Mouse (Mus musculus): ENCODE data around the gene Lmln. TPM values are rescaled to one million over a fixed set of nuclear protein-coding genes. Genes with fewer than 3 reads are reported as not detected.
"Not testable (repeated sequence)": the region's sequence is repeated elsewhere in the genome, so short reads cannot be mapped to it uniquely, and the experiment has no call there.

Gene Lmln
- polyA plus RNA-seq, 1 experiment from 2014 or later = 3.9 TPM

DNA sequence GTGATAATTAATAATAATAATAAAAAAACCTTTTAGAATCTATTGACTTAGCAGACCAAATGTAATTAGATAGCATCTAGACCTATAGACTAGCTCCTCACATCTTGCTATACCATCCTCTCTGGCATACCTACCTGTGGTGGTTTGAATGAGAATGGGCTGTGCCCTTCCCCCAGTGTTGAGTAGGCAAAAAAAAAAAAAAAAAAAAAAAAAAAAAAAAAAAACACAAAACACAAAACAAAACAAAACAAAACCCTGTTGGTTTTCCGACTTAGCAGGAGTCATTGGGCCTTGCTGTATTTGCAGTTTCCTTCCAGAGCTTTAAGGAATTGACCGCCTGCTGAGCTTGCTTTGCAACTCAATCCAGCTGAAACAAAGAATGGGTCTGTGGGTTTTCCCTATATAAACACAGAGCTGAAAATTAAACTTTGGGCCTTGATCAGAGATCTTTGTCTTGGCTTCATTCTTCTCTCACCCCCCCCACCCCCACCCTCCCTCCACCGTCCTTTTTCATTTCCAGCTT lies 79.5 kb downstream of the Lmln start:
- no peak overlapping the region for H3K27ac ChIP-seq
- no peaks in the 10 kb centered on the region for H3K27me3 ChIP-seq
- no peak overlapping the region for H3K4me3 ChIP-seq
- ATAC-seq (ENCODE audit: insufficient number of reproducible peaks, insufficient read depth, low FRiP score, low TSS enrichment, low read depth) = no peak
- no peak overlapping the region for H3K9ac ChIP-seq
- H3K9me3 ChIP-seq = no peaks in the 10 kb centered on the region
- no peaks in the 10 kb centered on the region for H3K4me1 ChIP-seq
- no peaks in the 10 kb centered on the region for H3K36me3 ChIP-seq
- H3K4me2 ChIP-seq = no peak overlapping the region
- 45% methylated on average over 3 of the region's 3 CpGs for WGBS

GRCm38 (mm10) chr16:33143452-33143851 lies 81.1 kb downstream of the Lmln start:
- ATAC-seq (ENCODE audit: insufficient number of reproducible peaks, insufficient read depth, low FRiP score, low TSS enrichment, low read depth) = no peak
- H3K4me1 ChIP-seq = no peaks in the 10 kb centered on the region
- H3K9me3 ChIP-seq = no peaks in the 10 kb centered on the region
- H3K27me3 ChIP-seq = no peaks in the 10 kb centered on the region
- WGBS = 74% methylated on average over 2 of the region's 2 CpGs
- H3K4me2 ChIP-seq = no peak overlapping the region
- H3K36me3 ChIP-seq = no peaks in the 10 kb centered on the region
- H3K4me3 ChIP-seq = no peak overlapping the region
- no peak overlapping the region for H3K27ac ChIP-seq
- no peak overlapping the region for H3K9ac ChIP-seq

DNA sequence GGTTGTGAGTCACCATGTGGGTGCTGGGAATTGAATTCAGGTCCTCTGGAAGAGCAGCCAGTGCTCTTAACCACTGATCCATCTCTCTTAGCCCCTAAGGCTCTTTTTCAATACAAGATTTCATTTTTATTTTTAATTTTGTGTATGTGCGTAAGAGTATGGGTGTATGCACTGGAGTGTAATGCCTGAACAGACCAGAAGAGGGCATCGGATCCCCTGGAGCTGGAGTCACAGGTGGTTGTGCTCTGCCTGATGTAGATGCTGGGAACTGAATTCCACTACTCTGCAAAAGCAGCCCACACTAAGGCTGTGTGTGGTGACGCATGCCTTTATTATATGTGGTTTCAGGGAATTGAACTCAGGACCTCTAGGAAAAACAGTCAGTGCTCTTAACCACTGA lies 83.9 kb downstream of the Lmln start:
- Histone ChIP-seq H3K9ac (no peak overlapping the region), H3K4me2 (no peak overlapping the region), H3K27ac (no peak overlapping the region), H3K9me3 (no peaks in the 10 kb centered on the region), H3K4me3 (no peak overlapping the region), H3K27me3 (no peaks in the 10 kb centered on the region), H3K4me1 (no peaks in the 10 kb centered on the region; the same call in 1 of the 2 replicates), H3K36me3 (no peaks in the 10 kb centered on the region)
- no peak for ATAC-seq (ENCODE audit: insufficient number of reproducible peaks, insufficient read depth, low FRiP score, low TSS enrichment, low read depth)
- WGBS = 95% methylated on average over 3 of the region's 3 CpGs

GRCm38 (mm10) chr16:33148135-33148534 lies 85.8 kb downstream of the Lmln start:
- Histone ChIP-seq H3K9ac (no peak overlapping the region), H3K36me3 (no peaks in the 10 kb centered on the region), H3K4me1 (peaks cover 3% of the 10 kb centered on the region; the same call in 1 of the 2 replicates), H3K4me2 (no peak overlapping the region), H3K9me3 (no peaks in the 10 kb centered on the region), H3K27ac (no peak overlapping the region), H3K27me3 (no peaks in the 10 kb centered on the region), H3K4me3 (no peak overlapping the region)
- WGBS = 70% methylated on average over 4 of the region's 4 CpGs
- 0 out of 2 replicates have a peak, but pooled peaks have one; percentile 48 for ATAC-seq (ENCODE audit: insufficient number of reproducible peaks, insufficient read depth, low FRiP score, low TSS enrichment, low read depth)

GRCm38 (mm10) chr16:33150875-33151274 lies 88.6 kb downstream of the Lmln start:
- not testable (repeated sequence) for ATAC-seq (ENCODE audit: insufficient number of reproducible peaks, insufficient read depth, low FRiP score, low TSS enrichment, low read depth)

DNA sequence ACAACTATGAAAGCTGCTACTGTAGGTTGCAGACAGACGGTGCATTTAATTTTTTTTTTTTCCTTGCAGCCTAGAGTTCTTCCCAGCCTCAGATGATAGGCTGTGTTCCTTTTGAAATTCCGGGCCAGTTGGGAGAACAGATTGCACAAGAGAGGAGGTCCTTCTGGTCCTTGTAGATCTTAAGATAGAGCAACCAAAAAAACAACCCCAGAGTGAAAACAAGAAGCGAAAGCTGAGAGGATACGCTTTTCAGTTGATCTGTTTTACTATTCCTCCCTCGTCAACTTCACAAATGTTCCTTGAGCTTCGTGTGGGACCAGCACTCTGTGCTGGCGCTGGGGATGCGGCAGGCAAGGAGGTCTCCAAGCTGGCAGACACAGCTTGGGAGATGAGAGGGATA lies 89.2 kb downstream of the Lmln start:
- Histone ChIP-seq H3K27me3 (no peaks in the 10 kb centered on the region), H3K36me3 (no peaks in the 10 kb centered on the region), H3K4me3 (no peak overlapping the region), H3K4me1 (peaks cover 3% of the 10 kb centered on the region; the same call in 1 of the 2 replicates), H3K9ac (no peak overlapping the region), H3K4me2 (no peak overlapping the region), H3K9me3 (no peaks in the 10 kb centered on the region), H3K27ac (no peak overlapping the region)
- ATAC-seq (ENCODE audit: insufficient number of reproducible peaks, insufficient read depth, low FRiP score, low TSS enrichment, low read depth) = no peak
- 65% methylated on average over 8 of the region's 8 CpGs for WGBS

More at GRCm38 (mm10) chr16:33150875-33151274, 88.6 kb downstream of the Lmln start:
- not testable (repeated sequence) for H3K27me3 ChIP-seq, H3K27ac ChIP-seq, H3K4me1 ChIP-seq, H3K4me2 ChIP-seq, H3K9ac ChIP-seq, H3K36me3 ChIP-seq, H3K4me3 ChIP-seq, H3K9me3 ChIP-seq
- 62% methylated on average over 9 of the region's 9 CpGs for WGBS

GRCm38 (mm10) chr16:33154992-33155391 lies 92.7 kb downstream of the Lmln start:
- no peak overlapping the region for H3K4me2 ChIP-seq
- no peak for ATAC-seq (ENCODE audit: insufficient number of reproducible peaks, insufficient read depth, low FRiP score, low TSS enrichment, low read depth)
- no peaks in the 10 kb centered on the region for H3K36me3 ChIP-seq
- WGBS = 46% methylated on average over 4 of the region's 4 CpGs
- peaks cover 3% of the 10 kb centered on the region; the same call in 1 of the 2 replicates for H3K4me1 ChIP-seq
- H3K4me3 ChIP-seq = no peak overlapping the region
- no peak overlapping the region for H3K27ac ChIP-seq
- H3K9me3 ChIP-seq = no peaks in the 10 kb centered on the region
- H3K9ac ChIP-seq = no peak overlapping the region
- no peaks in the 10 kb centered on the region for H3K27me3 ChIP-seq

DNA sequence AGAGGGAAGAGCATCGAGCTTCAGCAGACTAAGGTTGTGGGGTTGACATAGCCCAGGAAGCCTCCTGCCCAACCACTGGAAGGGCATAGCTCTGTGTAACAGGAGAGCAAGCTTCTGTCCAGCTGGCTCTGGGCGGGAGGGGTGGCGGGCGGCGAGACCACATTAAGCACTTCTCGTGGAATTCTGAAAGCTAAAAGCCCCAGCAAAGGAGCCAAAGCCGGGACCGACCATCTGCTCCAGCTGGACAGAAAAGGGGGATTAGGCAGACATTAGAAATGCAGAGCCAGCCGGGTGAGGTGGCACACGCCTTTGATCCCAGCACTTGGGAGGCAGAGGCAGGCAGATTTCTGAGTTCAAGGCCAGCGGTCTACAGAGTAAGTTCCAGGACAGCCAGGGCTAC lies 95.7 kb downstream of the Lmln start:
- no peaks in the 10 kb centered on the region for H3K4me1 ChIP-seq

DNA sequence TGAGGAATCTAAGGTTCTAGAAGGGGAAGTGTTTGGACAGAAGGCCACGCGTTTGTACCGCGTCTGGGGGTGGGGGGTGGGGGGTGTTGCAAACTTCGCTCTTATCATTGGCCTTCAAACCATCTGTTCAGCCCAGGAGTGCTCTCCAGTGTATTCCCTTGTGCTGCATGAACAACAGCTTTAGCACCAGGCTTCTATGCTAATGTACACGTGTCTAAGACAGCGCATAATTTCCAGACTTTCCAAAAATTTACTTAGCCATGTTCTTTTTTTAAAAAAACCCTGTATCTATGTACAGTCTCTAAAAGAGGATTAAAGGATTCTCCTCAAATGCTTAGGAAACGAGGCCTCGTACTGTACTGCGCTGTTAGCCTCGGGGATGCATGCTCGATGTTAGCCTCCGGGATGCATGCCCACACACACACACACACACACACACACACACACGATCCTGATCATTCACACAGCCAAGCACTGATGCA lies 96.3 kb downstream of the Lmln start:
- no peak for ATAC-seq (ENCODE audit: insufficient number of reproducible peaks, insufficient read depth, low FRiP score, low TSS enrichment, low read depth)
- WGBS = 83% methylated on average over 14 of the region's 14 CpGs

More for the DNA sequence above, 95.7 kb downstream of the Lmln start:
- 90% methylated on average over 11 of the region's 11 CpGs for WGBS
- no peaks in the 10 kb centered on the region for H3K27me3 ChIP-seq
- no peak overlapping the region for H3K9ac ChIP-seq
- no peak overlapping the region for H3K4me3 ChIP-seq
- no peak overlapping the region for H3K4me2 ChIP-seq
- no peak for ATAC-seq (ENCODE audit: insufficient number of reproducible peaks, insufficient read depth, low FRiP score, low TSS enrichment, low read depth)
- H3K9me3 ChIP-seq = no peaks in the 10 kb centered on the region
- no peak overlapping the region for H3K27ac ChIP-seq
- H3K36me3 ChIP-seq = no peaks in the 10 kb centered on the region

GRCm38 (mm10) chr16:33159363-33159762 lies 97.0 kb downstream of the Lmln start:
- 95% methylated on average over 2 of the region's 2 CpGs for WGBS
- H3K9me3 ChIP-seq = no peaks in the 10 kb centered on the region
- H3K9ac ChIP-seq = no peak overlapping the region
- H3K27ac ChIP-seq = no peak overlapping the region
- no peaks in the 10 kb centered on the region; the same call in 1 of the 2 replicates for H3K4me1 ChIP-seq
- H3K27me3 ChIP-seq = no peaks in the 10 kb centered on the region
- no peak overlapping the region for H3K4me3 ChIP-seq
- H3K4me2 ChIP-seq = no peak overlapping the region
- no peaks in the 10 kb centered on the region for H3K36me3 ChIP-seq
- no peak for ATAC-seq (ENCODE audit: insufficient number of reproducible peaks, insufficient read depth, low FRiP score, low TSS enrichment, low read depth)

More for the DNA sequence above, 96.3 kb downstream of the Lmln start:
- Histone ChIP-seq H3K4me2 (no peak overlapping the region), H3K27me3 (no peaks in the 10 kb centered on the region), H3K36me3 (no peaks in the 10 kb centered on the region), H3K4me3 (no peak overlapping the region), H3K9ac (no peak overlapping the region), H3K9me3 (no peaks in the 10 kb centered on the region), H3K4me1 (no peaks in the 10 kb centered on the region; the same call in 1 of the 2 replicates), H3K27ac (no peak overlapping the region)

DNA sequence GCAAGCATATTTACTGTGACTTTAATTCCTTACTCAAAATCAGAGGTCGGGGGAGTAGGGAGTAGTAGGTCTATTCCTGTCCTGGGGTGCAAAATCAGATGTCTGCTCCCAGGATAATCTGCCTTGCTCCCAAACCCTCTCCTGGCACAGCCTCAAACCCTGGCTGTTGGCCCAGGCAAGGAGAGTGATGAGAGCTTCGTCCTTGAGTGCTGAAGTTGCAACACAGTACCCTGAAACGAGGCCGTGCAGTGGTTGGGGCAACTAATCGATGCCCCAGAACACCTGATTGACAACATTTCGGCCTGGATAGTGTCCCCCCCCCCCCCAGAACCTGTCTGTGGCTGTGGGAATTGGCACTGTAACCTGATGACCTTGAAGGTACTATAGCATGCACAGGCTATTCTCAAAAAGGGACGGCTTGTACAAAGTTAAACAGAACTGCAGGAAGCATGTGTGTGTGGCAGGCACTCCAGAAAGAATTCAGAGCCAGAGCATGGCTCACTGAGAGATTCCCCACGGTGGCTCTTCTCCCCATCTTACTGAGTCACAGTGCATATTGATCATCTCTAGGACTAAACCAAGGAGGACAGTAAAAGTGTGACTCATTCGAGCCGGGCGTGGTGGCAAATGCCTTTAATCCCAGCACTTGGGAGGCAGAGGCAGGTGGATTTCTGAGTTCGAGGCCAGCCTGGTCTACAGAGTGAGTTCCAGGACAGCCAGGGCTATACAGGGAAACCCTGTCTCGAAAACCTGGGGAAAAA lies 101.2 kb downstream of the Lmln start:
- H3K9me3 ChIP-seq = no peaks in the 10 kb centered on the region
- H3K27ac ChIP-seq = no peak overlapping the region
- no peaks in the 10 kb centered on the region for H3K36me3 ChIP-seq
- no peaks in the 10 kb centered on the region for H3K27me3 ChIP-seq
- H3K9ac ChIP-seq = no peak overlapping the region
- no peak overlapping the region for H3K4me3 ChIP-seq
- no peaks in the 10 kb centered on the region; the same call in 1 of the 2 replicates for H3K4me1 ChIP-seq
- WGBS = 73% methylated on average over 13 of the region's 13 CpGs
- no peak overlapping the region for H3K4me2 ChIP-seq
- no peak for ATAC-seq (ENCODE audit: insufficient number of reproducible peaks, insufficient read depth, low FRiP score, low TSS enrichment, low read depth)

GRCm38 (mm10) chr16:33166284-33166683 lies 104.0 kb downstream of the Lmln start:
- H3K9ac ChIP-seq; H3K4me2 ChIP-seq; H3K36me3 ChIP-seq; ATAC-seq (ENCODE audit: insufficient number of reproducible peaks, insufficient read depth, low FRiP score, low TSS enrichment, low read depth); H3K27ac ChIP-seq; H3K4me3 ChIP-seq; H3K9me3 ChIP-seq; H3K27me3 ChIP-seq; H3K4me1 ChIP-seq: not testable (repeated sequence)
- WGBS = 67% methylated on average over 6 of the region's 6 CpGs

Data from embryonic facial prominence, embryonic 13.5 days (tissue).